Mouse (Mus musculus): Measurements from ENCODE around the gene Ppp4r2. TPM values are rescaled to one million over a fixed set of nuclear protein-coding genes. Genes with fewer than 3 reads are reported as not detected.

Gene Ppp4r2
- polyA plus RNA-seq, 1 experiment from 2014 or later = 35.1 TPM

GRCm38 (mm10) chr6:100884594-100885225 lies 51.3 kb downstream of the Ppp4r2 start:
- no peaks in the 10 kb centered on the region for H3K36me3 ChIP-seq (ENCODE audit: control insufficient read depth, insufficient read depth, low read length)
- H3K9me3 ChIP-seq (ENCODE audit: control insufficient read depth, low read length) = no peaks in the 10 kb centered on the region
- ATAC-seq (ENCODE audit: insufficient read depth, low FRiP score, low TSS enrichment) = no peak
- H3K4me1 ChIP-seq (ENCODE audit: control insufficient read depth, insufficient read depth, low read length) = peaks cover 2% of the 10 kb centered on the region; the same call in 1 of the 2 replicates
- no peak for DNase-seq (ENCODE audit: low spot score)
- H3K4me2 ChIP-seq (ENCODE audit: low read depth) = no peak overlapping the region
- no peak overlapping the region for H3K4me3 ChIP-seq (ENCODE audit: low read depth, low read length)
- WGBS = 90% methylated on average over 12 of the region's 12 CpGs
- no peak overlapping the region for H3K9ac ChIP-seq (ENCODE audit: low read length)
- H3K27ac ChIP-seq (ENCODE audit: low read depth, low read length) = no peak overlapping the region
- H3K27me3 ChIP-seq (ENCODE audit: control insufficient read depth, insufficient read depth, low read length) = no peaks in the 10 kb centered on the region

GRCm38 (mm10) chr6:100885376-100885775 lies 52.0 kb downstream of the Ppp4r2 start:
- no peak overlapping the region for H3K9ac ChIP-seq (ENCODE audit: low read length)
- WGBS = 58% methylated on average over 7 of the region's 7 CpGs
- ATAC-seq (ENCODE audit: insufficient read depth, low FRiP score, low TSS enrichment) = no peak

GRCm38 (mm10) chr6:100887012-100887411 lies 53.6 kb downstream of the Ppp4r2 start:
- 90% methylated on average over 9 of the region's 9 CpGs for WGBS
- no peak overlapping the region for H3K9ac ChIP-seq (ENCODE audit: low read length)
- no peaks in the 10 kb centered on the region for H3K9me3 ChIP-seq (ENCODE audit: control insufficient read depth, low read length)
- no peaks in the 10 kb centered on the region for H3K36me3 ChIP-seq (ENCODE audit: control insufficient read depth, insufficient read depth, low read length)
- ATAC-seq (ENCODE audit: insufficient read depth, low FRiP score, low TSS enrichment) (no peak), DNase-seq (ENCODE audit: low spot score) (no peak)
- H3K27ac ChIP-seq (ENCODE audit: low read depth, low read length) = no peak overlapping the region
- H3K4me2 ChIP-seq (ENCODE audit: low read depth) = no peak overlapping the region
- H3K4me1 ChIP-seq (ENCODE audit: control insufficient read depth, insufficient read depth, low read length) = peaks cover 1% of the 10 kb centered on the region; the same call in 1 of the 2 replicates
- H3K27me3 ChIP-seq (ENCODE audit: control insufficient read depth, insufficient read depth, low read length) = no peaks in the 10 kb centered on the region
- H3K4me3 ChIP-seq (ENCODE audit: low read depth, low read length) = no peak overlapping the region

More at GRCm38 (mm10) chr6:100885376-100885775, 52.0 kb downstream of the Ppp4r2 start:
- no peaks in the 10 kb centered on the region for H3K9me3 ChIP-seq (ENCODE audit: control insufficient read depth, low read length)
- no peak overlapping the region for H3K4me3 ChIP-seq (ENCODE audit: low read depth, low read length)
- H3K36me3 ChIP-seq (ENCODE audit: control insufficient read depth, insufficient read depth, low read length) = no peaks in the 10 kb centered on the region
- no peak for DNase-seq (ENCODE audit: low spot score)
- H3K4me1 ChIP-seq (ENCODE audit: control insufficient read depth, insufficient read depth, low read length) = peaks cover 2% of the 10 kb centered on the region; the same call in 1 of the 2 replicates
- H3K4me2 ChIP-seq (ENCODE audit: low read depth) = no peak overlapping the region
- no peak overlapping the region for H3K27ac ChIP-seq (ENCODE audit: low read depth, low read length)
- H3K27me3 ChIP-seq (ENCODE audit: control insufficient read depth, insufficient read depth, low read length) = no peaks in the 10 kb centered on the region

GRCm38 (mm10) chr6:100889340-100889739 lies 55.9 kb downstream of the Ppp4r2 start:
- Histone ChIP-seq H3K9ac (ENCODE audit: low read length) (no peak overlapping the region), H3K27ac (ENCODE audit: low read depth, low read length) (no peak overlapping the region), H3K4me2 (ENCODE audit: low read depth) (no peak overlapping the region), H3K27me3 (ENCODE audit: control insufficient read depth, insufficient read depth, low read length) (no peaks in the 10 kb centered on the region), H3K4me3 (ENCODE audit: low read depth, low read length) (no peak overlapping the region), H3K36me3 (ENCODE audit: control insufficient read depth, insufficient read depth, low read length) (no peaks in the 10 kb centered on the region), H3K4me1 (ENCODE audit: control insufficient read depth, insufficient read depth, low read length) (no peaks in the 10 kb centered on the region), H3K9me3 (ENCODE audit: control insufficient read depth, low read length) (no peaks in the 10 kb centered on the region)
- no peak for DNase-seq (ENCODE audit: low spot score)
- 82% methylated on average over 6 of the region's 6 CpGs for WGBS
- no peak for ATAC-seq (ENCODE audit: insufficient read depth, low FRiP score, low TSS enrichment)

- Histone ChIP-seq H3K27me3 (ENCODE audit: control insufficient read depth, insufficient read depth, low read length) (no peaks in the 10 kb centered on the region), H3K9me3 (ENCODE audit: control insufficient read depth, low read length) (no peaks in the 10 kb centered on the region), H3K4me2 (ENCODE audit: low read depth) (no peak overlapping the region), H3K4me3 (ENCODE audit: low read depth, low read length) (no peak overlapping the region), H3K4me1 (ENCODE audit: control insufficient read depth, insufficient read depth, low read length) (no peaks in the 10 kb centered on the region), H3K9ac (ENCODE audit: low read length) (no peak overlapping the region), H3K27ac (ENCODE audit: low read depth, low read length) (no peak overlapping the region), H3K36me3 (ENCODE audit: control insufficient read depth, insufficient read depth, low read length) (no peaks in the 10 kb centered on the region)
- 85% methylated on average over 4 of the region's 4 CpGs for WGBS
- no peak for DNase-seq (ENCODE audit: low spot score)
- no peak for ATAC-seq (ENCODE audit: insufficient read depth, low FRiP score, low TSS enrichment)
Observed at GRCm38 (mm10) chr6:100892489-100892888, 59.1 kb downstream of the Ppp4r2 start.

- no peak for DNase-seq (ENCODE audit: low spot score)
- Histone ChIP-seq H3K4me2 (ENCODE audit: low read depth) (no peak overlapping the region), H3K9me3 (ENCODE audit: control insufficient read depth, low read length) (no peaks in the 10 kb centered on the region), H3K36me3 (ENCODE audit: control insufficient read depth, insufficient read depth, low read length) (no peaks in the 10 kb centered on the region), H3K27me3 (ENCODE audit: control insufficient read depth, insufficient read depth, low read length) (no peaks in the 10 kb centered on the region), H3K4me3 (ENCODE audit: low read depth, low read length) (no peak overlapping the region), H3K27ac (ENCODE audit: low read depth, low read length) (no peak overlapping the region), H3K9ac (ENCODE audit: low read length) (no peak overlapping the region), H3K4me1 (ENCODE audit: control insufficient read depth, insufficient read depth, low read length) (no peaks in the 10 kb centered on the region)
- ATAC-seq (ENCODE audit: insufficient read depth, low FRiP score, low TSS enrichment) = no peak
- 87% methylated on average over 5 of the region's 5 CpGs for WGBS
Observed at GRCm38 (mm10) chr6:100893073-100893472, 59.7 kb downstream of the Ppp4r2 start.

GRCm38 (mm10) chr6:100895183-100895582 lies 61.8 kb downstream of the Ppp4r2 start:
- no peaks in the 10 kb centered on the region for H3K36me3 ChIP-seq (ENCODE audit: control insufficient read depth, insufficient read depth, low read length)
- H3K27ac ChIP-seq (ENCODE audit: low read depth, low read length) = no peak overlapping the region
- 22% methylated on average over 8 of the region's 8 CpGs for WGBS
- no peaks in the 10 kb centered on the region for H3K4me1 ChIP-seq (ENCODE audit: control insufficient read depth, insufficient read depth, low read length)
- H3K27me3 ChIP-seq (ENCODE audit: control insufficient read depth, insufficient read depth, low read length) = no peaks in the 10 kb centered on the region
- ATAC-seq (ENCODE audit: insufficient read depth, low FRiP score, low TSS enrichment) (no peak), DNase-seq (ENCODE audit: low spot score) (no peak)
- H3K4me2 ChIP-seq (ENCODE audit: low read depth) = no peak overlapping the region
- no peak overlapping the region for H3K9ac ChIP-seq (ENCODE audit: low read length)
- no peaks in the 10 kb centered on the region for H3K9me3 ChIP-seq (ENCODE audit: control insufficient read depth, low read length)
- H3K4me3 ChIP-seq (ENCODE audit: low read depth, low read length) = no peak overlapping the region

GRCm38 (mm10) chr6:100896883-100897282 lies 63.5 kb downstream of the Ppp4r2 start:
- 72% methylated on average over 5 of the region's 5 CpGs for WGBS
- no peaks in the 10 kb centered on the region for H3K27me3 ChIP-seq (ENCODE audit: control insufficient read depth, insufficient read depth, low read length)
- H3K27ac ChIP-seq (ENCODE audit: low read depth, low read length) = no peak overlapping the region
- no peaks in the 10 kb centered on the region for H3K36me3 ChIP-seq (ENCODE audit: control insufficient read depth, insufficient read depth, low read length)
- H3K4me2 ChIP-seq (ENCODE audit: low read depth) = no peak overlapping the region
- DNase-seq (ENCODE audit: low spot score) (no peak), ATAC-seq (ENCODE audit: insufficient read depth, low FRiP score, low TSS enrichment) (no peak)
- H3K9me3 ChIP-seq (ENCODE audit: control insufficient read depth, low read length) = no peaks in the 10 kb centered on the region
- no peak overlapping the region for H3K9ac ChIP-seq (ENCODE audit: low read length)
- H3K4me3 ChIP-seq (ENCODE audit: low read depth, low read length) = no peak overlapping the region
- H3K4me1 ChIP-seq (ENCODE audit: control insufficient read depth, insufficient read depth, low read length) = no peaks in the 10 kb centered on the region

GRCm38 (mm10) chr6:100904463-100904862 lies 71.0 kb downstream of the Ppp4r2 start:
- Histone ChIP-seq H3K4me1 (ENCODE audit: control insufficient read depth, insufficient read depth, low read length) (peaks cover 6% of the 10 kb centered on the region; the same call in 1 of the 2 replicates), H3K4me3 (ENCODE audit: low read depth, low read length) (no peak overlapping the region), H3K27ac (ENCODE audit: low read depth, low read length) (peak overlapping the region; percentile 54; the same call in 1 of the 2 replicates), H3K9me3 (ENCODE audit: control insufficient read depth, low read length) (no peaks in the 10 kb centered on the region), H3K9ac (ENCODE audit: low read length) (no peak overlapping the region), H3K36me3 (ENCODE audit: control insufficient read depth, insufficient read depth, low read length) (no peaks in the 10 kb centered on the region), H3K27me3 (ENCODE audit: control insufficient read depth, insufficient read depth, low read length) (no peaks in the 10 kb centered on the region), H3K4me2 (ENCODE audit: low read depth) (no peak overlapping the region)
- ATAC-seq (ENCODE audit: insufficient read depth, low FRiP score, low TSS enrichment) (peak; percentile 91), DNase-seq (ENCODE audit: low spot score) (peak; percentile 42)
- 17% methylated on average over 5 of the region's 5 CpGs for WGBS
